Mouse (Mus musculus): Measurements from ENCODE around the gene Adcyap1. TPM values are rescaled to one million over a fixed set of nuclear protein-coding genes. Genes with fewer than 3 reads are reported as not detected.

The Adcyap1 gene
- total RNA-seq (2021): not detected in 2 replicates
- long read RNA-seq, experiment 1: 0 reads
- long read RNA-seq, experiment 2: 0 reads

GRCm38 (mm10) chr17:93198717-93199116, at the start of gene Adcyap1:
Gene Adcyap1 (plus strand): TSS chr17:93199017.
- no peak for DNase-seq

GRCm38 (mm10) chr17:93158280-93158851, 40.5 kb upstream of the Adcyap1 start:
- DNase-seq: peak; percentile 69

- no peak for DNase-seq
Observed at GRCm38 (mm10) chr17:93169572-93169971, 29.2 kb upstream of the Adcyap1 start.

- DNase-seq: no peak
Observed at GRCm38 (mm10) chr17:93196846-93197245, 2.0 kb upstream of the Adcyap1 start.

- no peak for DNase-seq
Observed at GRCm38 (mm10) chr17:93198213-93198612, 604 bp upstream of the Adcyap1 start.

- no peak for DNase-seq
Observed at GRCm38 (mm10) chr17:93199218-93199617, 401 bp downstream of the Adcyap1 start.

- no peak for DNase-seq
Observed at GRCm38 (mm10) chr17:93199747-93200146, 930 bp downstream of the Adcyap1 start.

GRCm38 (mm10) chr17:93200386-93201264, 1.8 kb downstream of the Adcyap1 start:
- no peak for DNase-seq

- no peak for DNase-seq
Observed at GRCm38 (mm10) chr17:93201265-93201925, 2.6 kb downstream of the Adcyap1 start.

- peak; percentile 13 for DNase-seq
Observed at GRCm38 (mm10) chr17:93202165-93203075, 3.6 kb downstream of the Adcyap1 start.

- no peak for DNase-seq
Observed at GRCm38 (mm10) chr17:93203076-93204031, 4.5 kb downstream of the Adcyap1 start.

GRCm38 (mm10) chr17:93217785-93218184, 19.0 kb downstream of the Adcyap1 start:
- DNase-seq: no peak

GRCm38 (mm10) chr17:93218640-93219039, 19.8 kb downstream of the Adcyap1 start:
- DNase-seq: no peak

- DNase-seq: no peak
Observed at GRCm38 (mm10) chr17:93237355-93237754, 38.5 kb downstream of the Adcyap1 start.
